Mouse (Mus musculus) right cerebral cortex, postnatal 10 days (tissue): ENCODE data around the gene Dkk3.

Experiments used
- DNase-seq, 2 experiments: peaks; one replicate each; pipeline ENCODE4 v3.0.0; 2021; ENCODE audit warnings: low spot score in 2 of 2

Dkk3 gene

GRCm38 (mm10) chr7:112074868-112075267 lies 84.0 kb downstream of the Dkk3 start:
- DNase-seq, result no peak
